Mouse (Mus musculus): Measurements from ENCODE around the gene Lin52. TPM values are rescaled to one million over a fixed set of nuclear protein-coding genes. Genes with fewer than 3 reads are reported as not detected.

The Lin52 gene
- total RNA-seq, 2 experiments from 2014 or later = 10.9 to 11.2 TPM

DNA sequence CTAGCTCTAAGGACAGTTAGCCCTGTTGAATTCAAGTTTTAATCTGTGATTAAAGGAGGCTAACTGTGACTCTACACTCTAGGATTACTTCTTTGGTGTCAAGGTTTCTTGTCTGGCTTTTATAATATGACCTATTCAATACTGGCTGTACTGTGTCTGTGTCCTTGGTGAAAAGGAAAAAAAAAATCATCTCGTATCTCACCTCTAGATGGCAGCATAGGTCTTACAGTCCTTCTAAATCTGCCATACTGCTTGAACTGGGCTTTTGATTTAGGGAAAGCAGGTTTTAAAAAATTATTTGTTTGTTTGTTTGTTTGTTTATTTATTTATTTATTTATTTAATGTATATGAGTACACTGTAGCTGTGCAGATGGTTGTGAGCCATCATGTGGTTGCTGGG lies 17.5 kb downstream of the Lin52 start:
- peak; percentile 12 for DNase-seq

- no peak for DNase-seq
Measured at GRCm38 (mm10) chr12:84478937-84479336, 27.7 kb downstream of the Lin52 start.

GRCm38 (mm10) chr12:84481251-84481650 lies 30.0 kb downstream of the Lin52 start:
- no peak for DNase-seq

GRCm38 (mm10) chr12:84482778-84483585 lies 31.8 kb downstream of the Lin52 start:
- DNase-seq = no peak

- peak; percentile 20 for DNase-seq
Measured at GRCm38 (mm10) chr12:84487324-84488056, 36.3 kb downstream of the Lin52 start.

- no peak for DNase-seq
Measured at GRCm38 (mm10) chr12:84496795-84497194, 45.6 kb downstream of the Lin52 start.

DNA sequence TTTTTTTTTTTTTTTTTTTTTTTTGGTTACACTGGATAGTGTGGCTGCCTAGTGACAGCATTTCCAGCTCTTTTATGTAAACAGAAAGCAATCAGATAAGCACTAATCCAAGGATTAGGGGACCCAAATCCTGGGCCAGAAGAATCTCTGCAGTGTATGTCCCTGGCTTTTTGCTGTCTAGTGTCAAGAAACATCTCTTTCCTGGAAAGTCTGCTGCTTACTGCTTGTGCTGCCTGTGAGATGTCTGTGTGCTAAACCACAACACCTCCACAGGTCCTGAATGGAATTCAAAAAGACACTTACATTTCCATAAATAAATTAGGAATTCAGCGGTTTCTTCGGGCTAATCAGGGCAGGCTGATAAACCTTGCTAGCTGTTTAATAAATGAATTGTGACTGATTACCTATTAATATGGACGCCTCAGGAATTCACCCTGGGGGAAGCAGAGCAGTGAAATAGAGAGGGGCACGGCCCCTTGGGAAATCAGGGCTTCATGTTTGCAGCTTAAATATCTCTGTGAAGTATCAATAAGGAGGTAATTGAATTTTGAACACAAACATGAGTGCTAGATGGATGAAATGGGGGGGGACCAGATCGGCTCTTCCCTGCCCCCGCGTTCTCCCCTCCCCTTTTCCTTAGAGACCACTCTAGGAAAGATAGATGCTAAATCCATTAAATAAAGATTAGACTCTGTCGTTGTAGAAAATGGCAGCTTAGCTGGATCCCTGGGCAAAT lies 49.5 kb downstream of the Lin52 start:
- DNase-seq = no peak

DNA sequence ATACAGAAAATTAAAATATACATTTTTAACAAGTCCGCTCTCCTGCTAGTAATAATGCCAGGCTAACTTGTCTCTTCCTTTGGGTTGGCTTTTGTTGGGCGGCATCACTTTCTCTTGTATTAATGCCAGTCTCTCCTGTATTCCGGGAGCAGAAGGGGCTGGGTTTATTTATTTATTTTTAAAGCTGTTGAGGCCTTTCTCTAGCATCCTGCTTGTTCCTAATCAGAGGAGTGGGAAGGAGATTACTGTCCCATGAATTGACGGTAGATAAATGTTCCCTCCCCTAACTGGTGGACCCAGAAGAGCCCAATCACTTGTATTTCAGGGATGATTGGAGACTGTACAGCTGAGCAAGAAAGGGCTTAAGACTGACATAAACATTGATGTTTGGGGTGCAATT lies 50.1 kb downstream of the Lin52 start:
- DNase-seq = no peak

- DNase-seq = no peak
Measured at GRCm38 (mm10) chr12:84506856-84507255, 55.6 kb downstream of the Lin52 start.

DNA sequence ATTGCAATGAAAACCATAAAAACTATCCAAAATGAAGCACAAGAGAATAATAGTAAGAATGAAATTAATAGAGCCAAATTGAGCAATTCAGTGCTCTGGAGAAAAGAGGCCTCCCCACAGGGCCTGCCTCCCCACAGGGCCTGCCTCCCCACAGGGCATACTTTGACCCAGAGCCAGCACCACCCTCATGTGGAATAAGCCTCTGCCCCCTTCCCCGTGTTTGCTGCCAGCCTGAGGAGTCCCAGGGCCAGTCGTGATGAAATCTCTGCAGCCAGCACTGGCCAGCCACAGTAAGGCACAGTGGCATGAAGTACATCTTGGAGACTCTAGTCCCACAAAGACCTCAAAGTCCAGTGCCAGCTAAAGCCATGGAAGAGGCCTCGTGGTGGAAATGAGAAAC lies 60.8 kb downstream of the Lin52 start:
- DNase-seq = peak; percentile 45

- DNase-seq = no peak
Measured at GRCm38 (mm10) chr12:84515486-84515885, 64.3 kb downstream of the Lin52 start.

GRCm38 (mm10) chr12:84516642-84517041 lies 65.4 kb downstream of the Lin52 start:
- no peak for DNase-seq

GRCm38 (mm10) chr12:84518018-84518417 lies 66.8 kb downstream of the Lin52 start:
- no peak for DNase-seq

DNA sequence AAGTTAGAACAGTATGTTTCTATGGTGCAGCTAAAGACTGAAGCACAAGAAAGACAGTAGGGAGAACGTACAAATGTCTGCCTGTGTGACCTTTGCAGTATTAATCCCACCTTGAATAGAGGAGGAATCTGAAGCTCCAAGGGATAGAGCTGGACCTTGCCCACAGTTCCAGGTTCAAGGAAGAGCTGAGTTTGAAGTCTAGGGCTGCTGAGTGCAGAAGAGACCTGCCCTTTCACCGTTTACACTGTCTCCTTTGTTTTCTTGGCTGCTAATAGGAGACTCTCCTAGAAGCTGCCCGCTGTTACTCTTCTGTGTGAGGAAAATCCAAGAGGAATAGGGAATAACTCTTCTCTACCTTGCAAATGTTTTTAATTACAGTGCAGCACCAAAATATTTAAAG lies 72.5 kb downstream of the Lin52 start:
- no peak for DNase-seq

GRCm38 (mm10) chr12:84524147-84525050 lies 73.2 kb downstream of the Lin52 start:
- DNase-seq = no peak

DNA sequence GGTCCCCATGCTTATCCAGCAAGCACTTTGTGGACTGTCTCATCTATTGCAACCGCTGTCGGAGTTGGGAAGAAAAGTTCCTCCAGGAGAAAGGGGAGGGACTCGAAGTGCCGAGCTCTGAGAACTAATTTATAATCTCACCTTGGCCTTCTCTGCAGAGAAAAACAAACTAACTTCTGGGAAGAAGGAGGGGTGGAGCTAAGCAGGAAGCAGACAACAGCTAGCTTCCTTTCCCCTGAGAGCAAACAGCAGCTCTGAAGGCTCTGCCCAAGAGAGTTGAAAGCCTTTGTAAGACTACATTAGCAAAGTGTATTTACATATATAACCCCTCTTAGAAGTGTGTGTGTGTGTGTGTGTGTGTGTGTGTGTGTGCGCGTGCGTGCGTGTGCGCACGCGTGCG lies 74.2 kb downstream of the Lin52 start:
- no peak for DNase-seq

DNA sequence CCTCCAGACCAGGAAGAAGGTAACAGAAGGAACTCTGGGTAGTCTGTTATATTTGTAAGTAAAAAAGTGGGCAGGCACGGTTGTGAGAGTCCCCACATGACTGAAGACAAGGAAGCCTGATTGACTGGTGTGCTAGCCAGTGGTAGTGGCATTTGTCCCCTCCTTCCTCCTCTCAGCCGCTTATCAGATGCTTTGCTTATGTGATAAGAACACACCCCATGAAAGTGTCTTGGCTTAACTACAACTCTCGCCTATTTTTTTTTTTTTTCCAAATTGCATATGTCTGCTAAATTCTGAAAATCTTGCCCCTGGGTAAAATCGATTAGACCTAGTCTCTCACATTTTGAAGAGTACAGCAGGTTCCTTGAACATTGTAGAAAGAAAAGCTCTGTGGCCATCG lies 79.2 kb downstream of the Lin52 start:
- no peak for DNase-seq

DNA sequence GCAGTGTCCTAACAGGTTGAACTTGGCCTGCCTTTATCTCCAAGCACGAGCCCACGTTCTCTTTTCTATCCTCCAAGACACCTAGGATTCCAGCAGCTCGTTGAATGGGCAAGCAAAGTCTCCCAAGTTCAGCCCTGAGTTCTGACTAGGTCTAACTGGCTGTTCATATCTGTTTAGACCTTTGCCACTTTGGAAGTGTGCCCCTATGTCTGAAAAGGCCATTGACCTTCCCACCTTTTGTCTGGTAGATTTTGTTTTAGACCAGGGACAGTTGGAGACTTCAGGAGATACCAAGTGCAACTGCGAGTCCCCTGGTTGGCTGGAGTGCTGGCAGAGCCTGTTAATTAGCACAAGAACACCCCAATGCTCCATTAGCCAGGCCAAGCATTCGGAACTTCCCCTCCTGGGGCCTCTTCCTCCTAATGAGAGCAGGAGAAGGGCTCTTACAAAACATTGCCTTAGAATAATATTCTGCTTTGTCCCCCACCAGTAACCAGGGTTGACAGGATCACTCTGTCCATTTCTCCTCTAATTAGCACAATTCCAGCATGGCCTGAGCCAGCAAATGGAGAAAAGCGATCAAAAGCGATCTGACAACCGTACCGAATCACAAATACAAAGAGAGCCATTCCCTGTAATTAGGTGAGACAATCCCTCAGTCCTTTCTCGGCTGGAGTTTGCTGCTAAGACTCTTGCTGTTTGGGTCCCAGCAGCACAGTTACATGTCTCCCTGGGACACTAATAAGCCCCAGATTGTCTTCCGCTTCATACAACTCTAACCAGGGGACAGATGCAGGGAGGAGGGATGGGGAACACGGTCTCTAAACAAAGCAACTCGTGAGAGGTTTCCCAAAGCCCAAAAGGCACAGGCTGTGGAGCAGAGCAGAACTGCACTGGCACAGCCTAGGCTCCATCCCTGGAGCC lies 80.9 kb downstream of the Lin52 start:
- no peak for DNase-seq

- DNase-seq = peak; percentile 18
Measured at GRCm38 (mm10) chr12:84532830-84533199, 81.6 kb downstream of the Lin52 start.

DNA sequence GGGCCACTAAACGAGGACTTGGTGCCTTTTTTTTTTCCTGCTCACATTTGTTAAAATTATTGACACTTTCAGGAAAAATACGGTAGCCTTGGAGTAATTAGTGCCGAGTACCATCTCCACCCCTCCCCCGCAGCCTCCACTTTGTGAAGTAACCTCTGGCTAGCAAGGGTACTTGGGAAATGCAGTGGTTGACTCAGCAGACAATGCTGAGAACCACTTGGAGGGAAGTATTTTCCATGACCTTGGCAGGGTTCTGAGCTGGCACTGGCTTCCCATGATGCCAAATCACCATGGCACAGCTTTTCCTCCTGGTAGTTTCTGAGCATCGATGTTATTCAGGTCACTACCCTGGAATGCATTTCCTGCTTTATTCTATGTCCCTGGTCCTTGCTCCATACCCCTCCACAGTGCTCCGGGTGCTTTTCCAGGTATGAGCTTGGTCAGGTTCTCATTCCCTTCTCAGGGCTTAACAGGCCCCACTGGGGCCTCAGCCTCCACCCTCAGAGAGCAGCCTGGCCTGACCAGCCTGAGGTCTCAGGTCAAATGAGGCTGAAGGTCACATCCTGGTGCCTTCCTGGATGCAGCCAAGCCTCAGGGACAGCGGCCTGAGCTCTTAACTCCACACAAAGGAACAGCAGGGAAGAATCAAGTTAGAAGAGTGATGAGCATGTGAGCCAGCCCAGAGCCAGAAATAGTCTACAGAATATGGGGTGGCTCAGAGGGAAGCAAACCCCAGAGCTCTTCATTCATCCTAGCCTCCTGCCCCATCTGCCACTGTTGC lies 82.7 kb downstream of the Lin52 start:
- peak; percentile 71 for DNase-seq

All from adrenal gland, postnatal 10 days (tissue).